Mouse (Mus musculus) lung, adult 2 months (tissue): ENCODE measurements around the gene Pabpn1l. TPM values are rescaled to one million over a fixed set of nuclear protein-coding genes. Genes with fewer than 3 reads are reported as not detected.

Experiments used
- DNase-seq: peaks from one replicate; pipeline ENCODE4 v3.0.0; 2022
- H3K4me1 ChIP-seq: fragments of 200-500 bp; 2 replicates; pipeline ENCODE4 v1.6.1; 2011; ENCODE audit warnings: low read length; ENCODE audit not compliant: control insufficient read depth, insufficient read depth
- H3K4me3 ChIP-seq: fragments of 200-500 bp; replicated peaks from 2 replicates; pipeline ENCODE3; 2011; ENCODE audit warnings: low read depth, mild to moderate bottlenecking, control low read depth, low read length; ENCODE audit errors: extremely low read depth
- CTCF ChIP-seq: fragments of 200-500 bp; IDR thresholded peaks from 2 replicates; pipeline ENCODE4 v1.5.1; 2011; ENCODE audit warnings: mild to moderate bottlenecking, low read length, control low read depth; ENCODE audit not compliant: insufficient read depth
- POLR2A ChIP-seq: fragments of 200-500 bp; IDR thresholded peaks from 2 replicates; pipeline ENCODE4 v1.6.1; 2011; ENCODE audit warnings: low read depth, mild to moderate bottlenecking, control low read depth, low read length, borderline replicate concordance; ENCODE audit errors: extremely low read depth
- WGBS: fragments of 180-500 bp; shearing (Covaris S2); methylation state at CpG from one replicate; pipeline ENCODE4 v1.1.7; 2018; 5-methylcytosine and 5-hydroxymethylcytosine counted together
- polyA plus RNA-seq: library from polyadenylated mRNA; depleted of rRNA; stranded (reverse); fragments of >200 nt; gene quantifications from 2 replicates; pipeline ENCODE4 v1.2.3, GENCODE M21; 2012; rRNA removed

Pabpn1l gene
- polyA plus RNA-seq, 1 experiment = not detected

DNA sequence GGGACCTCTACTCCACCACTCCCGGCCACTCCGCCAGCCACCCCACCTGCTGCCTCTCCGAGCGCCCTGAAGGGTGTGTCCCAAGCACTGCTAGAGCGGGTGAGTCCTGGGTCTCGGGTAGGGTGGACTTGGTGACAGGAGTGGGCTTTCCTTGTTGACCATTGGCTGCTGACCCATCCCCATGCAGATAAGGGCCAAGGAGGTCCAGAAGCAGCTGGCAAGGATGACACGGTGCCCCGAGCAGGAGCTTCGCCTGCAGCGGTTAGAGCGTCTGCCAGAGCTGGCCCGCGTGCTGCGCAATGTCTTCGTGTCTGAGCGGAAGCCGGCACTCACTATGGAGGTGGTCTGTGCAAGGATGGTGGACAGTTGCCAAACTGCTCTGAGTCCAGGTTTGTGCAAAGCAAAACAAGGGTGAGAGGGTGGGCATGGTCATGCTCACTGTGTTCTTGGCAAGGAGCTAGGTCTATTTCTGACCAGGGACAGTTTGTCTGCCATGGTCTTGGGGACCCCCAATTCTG lies 50.7 kb downstream of the Pabpn1l start:
- 89% methylated on average over 17 of the region's 17 CpGs for WGBS
- no peak for TF ChIP-seq CTCF
- no peak for TF ChIP-seq POLR2A
- no peak overlapping the region for H3K4me3 ChIP-seq
- H3K4me1 ChIP-seq = peaks cover 16% of the 10 kb centered on the region
- DNase-seq = no peak

- 89% methylated on average over 11 of the region's 11 CpGs for WGBS
- TF ChIP-seq CTCF (no peak), POLR2A (no peak)
- no peak for DNase-seq
- Histone ChIP-seq H3K4me3 (no peak overlapping the region), H3K4me1 (peaks cover 19% of the 10 kb centered on the region)
Measured at GRCm38 (mm10) chr8:122571153-122571552, 51.4 kb downstream of the Pabpn1l start.

GRCm38 (mm10) chr8:122569996-122570395 lies 52.5 kb downstream of the Pabpn1l start:
- H3K4me1 ChIP-seq = peaks cover 13% of the 10 kb centered on the region
- DNase-seq = no peak
- WGBS = 94% methylated on average over 16 of the region's 16 CpGs
- TF ChIP-seq CTCF = no peak
- no peak for TF ChIP-seq POLR2A
- H3K4me3 ChIP-seq = no peak overlapping the region

Other genes starting within 250 kb of the Pabpn1l start
- gene Zc3h18, start 246.1 kb downstream of the Pabpn1l start, polyA plus RNA-seq = 26.8 and 29.1 TPM in 2 replicates
- 0.18 and 0.62 TPM in 2 replicates for gene Il17c, start 200.7 kb downstream of the Pabpn1l start, polyA plus RNA-seq
- 294 and 407 TPM in 2 replicates for gene Cyba, start 189.8 kb downstream of the Pabpn1l start, polyA plus RNA-seq
- 27.4 and 31.9 TPM in 2 replicates for gene Mvd, start 179.3 kb downstream of the Pabpn1l start, polyA plus RNA-seq
- gene Snai3, start 162.0 kb downstream of the Pabpn1l start, polyA plus RNA-seq = 1.4 and 1.5 TPM in 2 replicates
- 83.8 and 93.2 TPM in 2 replicates for gene Rnf166, start 146.7 kb downstream of the Pabpn1l start, polyA plus RNA-seq
- gene Ctu2, start 146.6 kb downstream of the Pabpn1l start, polyA plus RNA-seq = 28.6 and 30.6 TPM in 2 replicates
- 192 and 213 TPM in 2 replicates for gene Piezo1, start 71.4 kb downstream of the Pabpn1l start, polyA plus RNA-seq
- gene Cdt1, start 54.7 kb downstream of the Pabpn1l start, polyA plus RNA-seq = 11.7 and 12.2 TPM in 2 replicates
- 108 and 109 TPM in 2 replicates for gene Aprt, start 45.8 kb downstream of the Pabpn1l start, polyA plus RNA-seq
- gene Galns, start 11.3 kb downstream of the Pabpn1l start, polyA plus RNA-seq = 13.8 and 14.9 TPM in 2 replicates
- gene Trappc2l, start 11.1 kb downstream of the Pabpn1l start, polyA plus RNA-seq = 122 and 162 TPM in 2 replicates
- gene Cbfa2t3, start 76.4 kb upstream of the Pabpn1l start, polyA plus RNA-seq = 40.0 and 45.7 TPM in 2 replicates
- gene Acsf3, start 152.7 kb upstream of the Pabpn1l start, polyA plus RNA-seq = 16.3 and 17.7 TPM in 2 replicates
- gene Cdh15, start 225.2 kb upstream of the Pabpn1l start, polyA plus RNA-seq = 0.03 and 0.37 TPM in 2 replicates